Mouse (Mus musculus) G1E (cell line): ENCODE measurements around the gene Robo4.

Experiments
- CTCF ChIP-seq: IDR thresholded peaks from 2 replicates; pipeline ENCODE4 v1.5.1; 2012; ENCODE audit warnings: low read depth, low read length, inconsistent platforms, mixed read lengths
- GATA1 ChIP-seq: IDR thresholded peaks from 2 replicates; pipeline ENCODE4 v1.6.1; 2012; ENCODE audit warnings: borderline replicate concordance, low read length, inconsistent platforms, mixed read lengths
- TAL1 ChIP-seq: conservative IDR thresholded peaks from 2 replicates; pipeline ENCODE4 v1.6.1; 2012; ENCODE audit warnings: low read depth, low read length, inconsistent platforms, mixed read lengths

DNA sequence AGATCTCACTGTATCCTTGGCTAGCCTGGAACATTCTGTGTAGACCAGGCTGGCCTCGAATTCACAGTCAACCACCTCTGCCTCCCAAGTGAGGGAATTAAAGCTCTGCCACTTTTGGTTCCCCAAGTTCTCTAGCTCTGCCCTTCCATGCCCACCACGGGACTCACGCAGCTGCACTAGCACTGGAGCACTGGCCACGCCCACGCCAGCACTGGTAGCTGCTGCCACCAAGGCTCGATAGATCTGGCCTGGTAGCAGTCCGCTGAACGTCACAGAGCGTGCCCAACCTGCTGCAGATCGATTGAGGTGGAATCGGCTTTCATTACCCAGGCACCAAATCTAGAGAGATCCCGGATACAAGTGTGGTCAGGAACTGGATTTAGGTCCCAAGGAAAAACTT lies 19.5 kb downstream of the Robo4 start:
- no peak for TF ChIP-seq TAL1
- no peak for TF ChIP-seq GATA1
- TF ChIP-seq CTCF = no peak
